Mouse (Mus musculus): ENCODE results near the gene Prss28. TPM values are rescaled to one million over a fixed set of nuclear protein-coding genes. Genes with fewer than 3 reads are reported as not detected.

The Prss28 gene
- total RNA-seq, 2 experiments from 2014 or later: not detected

DNA sequence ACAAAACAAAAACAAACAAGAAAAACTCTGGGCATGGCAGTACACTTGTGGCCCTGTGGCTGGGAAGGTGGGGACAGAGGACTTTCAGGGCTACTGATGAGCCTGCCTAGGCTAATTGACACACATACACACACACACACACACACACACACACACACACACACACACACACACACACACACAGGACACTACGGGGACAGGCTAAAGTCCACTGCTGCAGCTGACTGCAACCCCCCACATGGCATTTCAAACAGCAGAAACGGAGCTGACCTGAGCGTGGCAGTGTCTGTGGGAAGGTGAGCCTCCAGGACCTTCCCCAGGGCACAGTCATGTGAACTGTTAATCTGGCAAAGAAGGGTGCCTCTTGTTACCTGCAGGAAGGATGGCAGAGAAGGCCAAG is 33.0 kb downstream of the Prss28 start:
- DNase-seq: no peak

DNA sequence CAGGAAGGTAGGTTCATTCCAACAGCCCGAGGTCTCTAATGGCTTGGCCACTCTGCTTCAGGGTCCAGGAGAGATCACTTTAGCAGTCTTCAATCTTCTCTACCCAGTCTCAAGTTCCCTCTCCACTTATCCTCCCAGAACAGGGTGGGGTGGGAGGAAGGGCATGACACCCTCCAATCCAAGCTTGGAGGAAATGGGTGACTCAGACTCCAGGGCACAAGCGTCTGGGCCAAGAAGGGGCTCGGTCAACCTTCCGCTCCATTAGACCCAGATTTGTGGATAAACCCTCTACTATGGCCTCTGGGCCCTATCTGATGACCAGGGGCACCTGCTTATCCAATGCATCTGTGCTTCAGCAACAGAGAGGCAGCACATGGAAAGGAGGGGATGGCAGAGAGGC is 37.0 kb downstream of the Prss28 start, which contains the start of gene Tpsab1:
Gene Tpsab1 (minus strand): TSS at position 101 of the 400 bp plus-strand sequence.
- no peak for DNase-seq

DNA sequence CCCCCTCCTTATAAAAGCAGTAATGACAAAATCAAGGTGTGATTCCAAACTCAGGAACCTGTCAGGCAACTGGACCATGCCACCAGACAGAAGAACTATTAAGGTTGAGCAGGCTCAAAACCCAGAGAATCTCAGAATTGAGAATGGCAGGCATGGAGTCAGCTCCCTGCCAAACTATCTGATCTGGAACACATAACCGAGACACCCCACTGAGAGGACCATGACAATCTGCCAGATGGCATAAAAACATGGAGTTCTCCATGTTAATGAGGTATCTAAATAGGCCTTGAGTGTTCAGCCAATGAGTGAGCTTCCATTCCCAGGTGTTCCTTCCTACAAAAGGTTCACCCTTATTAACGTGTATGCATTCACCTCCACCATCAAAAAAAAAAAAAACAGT is 52.8 kb downstream of the Prss28 start:
- DNase-seq: no peak

Other genes starting within 250 kb of the Prss28 start
- gene Tmem204, start 225.1 kb upstream of the Prss28 start, total RNA-seq (2021): 10 to 100 TPM; 16.0 to 16.5 TPM
- 10 to 100 TPM; 13.0 to 16.1 TPM for gene Telo2, start 192.7 kb upstream of the Prss28 start, total RNA-seq (2021)
- gene Ptx4, start 187.9 kb upstream of the Prss28 start, total RNA-seq (2021): 1 to 10 TPM; 7.3 to 8.7 TPM
- gene Clcn7, start 175.3 kb upstream of the Prss28 start, total RNA-seq (2021): 10 to 100 TPM; 14.0 to 20.0 TPM
- under 1 TPM; 0.09 TPM for gene Ccdc154, start 146.2 kb upstream of the Prss28 start, total RNA-seq (2021)
- gene Gm38655, start 133.2 kb upstream of the Prss28 start, total RNA-seq (2021): not detected
- 10 to 100 TPM; 12.3 to 12.4 TPM for gene BC003965, start 124.1 kb upstream of the Prss28 start, total RNA-seq (2021)
- gene Unkl, start 120.2 kb upstream of the Prss28 start, total RNA-seq (2021): 1 to 10 TPM; 6.8 to 8.0 TPM
- gene Gnptg, start 68.5 kb upstream of the Prss28 start, total RNA-seq (2021): 10 to 100 TPM; 13.1 to 13.5 TPM
- 10 to 100 TPM; 21.0 to 21.3 TPM for gene Tsr3, start 68.5 kb upstream of the Prss28 start, total RNA-seq (2021)
- gene Baiap3, start 52.3 kb upstream of the Prss28 start, total RNA-seq (2021): under 1 TPM; 0.26 to 0.59 TPM
- 100 to 1,000 TPM; 113 to 136 TPM for gene Ube2i, start 34.0 kb upstream of the Prss28 start, total RNA-seq (2021)
- gene Prss34, start 10.3 kb upstream of the Prss28 start, total RNA-seq (2021): 1 to 10 TPM; 5.0 to 5.2 TPM
- not detected for gene Prss29, start 10.0 kb downstream of the Prss28 start, total RNA-seq (2021)
- gene Tpsab1, start 36.9 kb downstream of the Prss28 start, total RNA-seq (2021): 1 to 10 TPM; 7.2 to 8.4 TPM
- gene Tpsb2, start 57.7 kb downstream of the Prss28 start, total RNA-seq (2021): 10 to 100 TPM; 21.3 to 26.2 TPM
- not detected for gene Tpsg1, start 60.6 kb downstream of the Prss28 start, total RNA-seq (2021)
- 1 to 10 TPM; 3.2 to 7.0 TPM for gene Cacna1h, start 125.1 kb downstream of the Prss28 start, total RNA-seq (2021)
- not detected for gene Tekt4, start 146.0 kb downstream of the Prss28 start, total RNA-seq (2021)
- not detected for gene Sstr5, start 188.6 kb downstream of the Prss28 start, total RNA-seq (2021)

Measured in gastrocnemius, postnatal 10 days (tissue).